Mouse (Mus musculus) MEL (cell line): ENCODE results near the gene Nucb1. TPM values are rescaled to one million over a fixed set of nuclear protein-coding genes. Genes with fewer than 3 reads are reported as not detected.

Experiments
- DNase-seq: peaks from one replicate; pipeline ENCODE4 v3.0.0; 2011; ENCODE audit warnings: low read depth, low spot score
- H3K27ac ChIP-seq: 2 replicates; pipeline ENCODE4 v1.5.1; 2012; ENCODE audit warnings: low read depth, mild to moderate bottlenecking, control low read depth, low read length, moderate library complexity; ENCODE audit not compliant: control insufficient read depth
- H3K27me3 ChIP-seq, 2 experiments: fragments of 150-350 bp in 1 of 2; sonication (generic) in 1 of 2; 2 replicates each; pipeline ENCODE4 v1.6.1; 2012; ENCODE audit warnings: low read length in 2 of 2, mild to moderate bottlenecking in 2 of 2, improper control_type of control experiment in 1 of 2, moderate library complexity in 1 of 2; ENCODE audit not compliant: insufficient read depth in 2 of 2, control insufficient read depth in 1 of 2
- H3K36me3 ChIP-seq, 2 experiments: 2 replicates each; pipeline ENCODE4 v1.6.1; 2012 to 2014; ENCODE audit warnings: low read length in 2 of 2, improper control_type of control experiment in 1 of 2, inconsistent platforms in 1 of 2, mild to moderate bottlenecking in 1 of 2; ENCODE audit not compliant: insufficient read depth in 2 of 2, control insufficient read depth in 1 of 2
- H3K4me1 ChIP-seq, 2 experiments: fragments of 150-350 bp in 1 of 2; sonication (generic) in 1 of 2; 2 replicates each; pipeline ENCODE4 v1.6.1; 2012; ENCODE audit warnings: low read length in 2 of 2, improper control_type of control experiment in 1 of 2, mild to moderate bottlenecking in 1 of 2; ENCODE audit not compliant: insufficient read depth in 2 of 2, control insufficient read depth in 1 of 2
- H3K4me3 ChIP-seq, 2 experiments: fragments of 150-350 bp in 1 of 2; sonication (generic) in 1 of 2; 2 replicates each; pipeline ENCODE4 v1.5.1; 2012; ENCODE audit warnings: low read depth in 2 of 2, low read length in 2 of 2, mild to moderate bottlenecking in 2 of 2, moderate library complexity in 2 of 2, control low read depth in 1 of 2, improper control_type of control experiment in 1 of 2; ENCODE audit not compliant: control insufficient read depth in 1 of 2, insufficient read depth in 1 of 2
- H3K79me2 ChIP-seq: 2 replicates; pipeline ENCODE4 v1.6.1; 2012; ENCODE audit warnings: mild to moderate bottlenecking, low read length, moderate library complexity; ENCODE audit not compliant: control insufficient read depth, poor library complexity, insufficient read depth
- H3K9ac ChIP-seq: 2 replicates; pipeline ENCODE4 v1.6.1; 2012; ENCODE audit warnings: low read depth, mild to moderate bottlenecking, control low read depth, low read length, moderate library complexity; ENCODE audit not compliant: control insufficient read depth, poor library complexity, severe bottlenecking
- H3K9me3 ChIP-seq: fragments of 150-350 bp; sonication (generic); replicated peaks from 2 replicates; pipeline ENCODE4 v1.6.1; 2012; ENCODE audit warnings: mild to moderate bottlenecking, low read length, improper control_type of control experiment, moderate library complexity; ENCODE audit not compliant: insufficient read depth
- GATA1 ChIP-seq: IDR thresholded peaks from 2 replicates; pipeline ENCODE4 v1.6.1; 2011; ENCODE audit warnings: low read depth, low read length, improper control_type of control experiment
- HCFC1 ChIP-seq: IDR thresholded peaks from 2 replicates; pipeline ENCODE4 v1.6.1; 2012; ENCODE audit warnings: low read depth, mild to moderate bottlenecking, inconsistent platforms, low read length, improper control_type of control experiment, moderate library complexity
- NELFE ChIP-seq: IDR thresholded peaks from 2 replicates; pipeline ENCODE4 v1.6.1; 2011; ENCODE audit warnings: low read depth, low read length, improper control_type of control experiment
- RAD21 ChIP-seq: IDR thresholded peaks from 2 replicates; pipeline ENCODE4 v1.6.1; 2011; ENCODE audit warnings: mild to moderate bottlenecking, low read depth, low read length, improper control_type of control experiment
- polyA plus RNA-seq, 2 experiments: library from polyadenylated mRNA; stranded (reverse) in 1 of 2; unstranded in 1 of 2; fragments of >175 nt in 1 of 2; fragments of >200 nt in 1 of 2; gene quantifications; 2 replicates each; pipeline versions ENCODE4 v1.2.1 to v1.2.4; 2012; ENCODE audit warnings: low replicate concordance in 2 of 2, low read depth in 1 of 2; ENCODE audit not compliant: insufficient read length in 2 of 2, insufficient read depth in 1 of 2, missing spikeins in 1 of 2
- total RNA-seq: library from RNA; depleted of rRNA; stranded (reverse); fragments of 300-350 nt; gene quantifications from 2 replicates; pipeline ENCODE4 v1.2.3, GENCODE M21; 2012; rRNA removed

The Nucb1 gene
- total and polyA plus RNA-seq, 3 experiments: 92.3 to 343 (median 196) TPM

GRCm38 (mm10) chr7:45446589-45446988 lies 63.6 kb downstream of the Nucb1 start:
- no peaks in the 10 kb centered on the region for H3K27me3 ChIP-seq

GRCm38 (mm10) chr7:45443526-45444420 lies 66.4 kb downstream of the Nucb1 start:
- no peaks in the 10 kb centered on the region for H3K27me3 ChIP-seq
- H3K27ac ChIP-seq: no peak overlapping the region
- H3K4me3 ChIP-seq: no peak overlapping the region
- no peaks in the 10 kb centered on the region for H3K4me1 ChIP-seq
- peaks cover 0 to 4% of the 10 kb centered on the region in 2 experiments; a peak in 1 of 4 replicates for H3K36me3 ChIP-seq
- H3K9ac ChIP-seq: no peak overlapping the region
- H3K9me3 ChIP-seq: no peaks in the 10 kb centered on the region
- DNase-seq: no peak
- no peaks in the 10 kb centered on the region for H3K79me2 ChIP-seq
- TF ChIP-seq NELFE (no peak), GATA1 (peak; percentile 23; the same call in 1 of the 2 replicates)

More at GRCm38 (mm10) chr7:45446589-45446988, 63.6 kb downstream of the Nucb1 start:
- Histone ChIP-seq H3K27ac (no peak overlapping the region), H3K4me3 (no peak overlapping the region), H3K9ac (no peak overlapping the region), H3K36me3 (peaks cover 0 to 4% of the 10 kb centered on the region in 2 experiments; a peak in 1 of 4 replicates), H3K79me2 (no peaks in the 10 kb centered on the region), H3K4me1 (no peaks in the 10 kb centered on the region), H3K9me3 (no peaks in the 10 kb centered on the region)
- TF ChIP-seq RAD21: no peak
- TF ChIP-seq HCFC1: peak; percentile 74
- no peak for DNase-seq

Other genes starting within 250 kb of the Nucb1 start
Only the 30 nearest of the 34 such genes appear.
- gene Trpm4, start 176.6 kb downstream of the Nucb1 start, total RNA-seq: 4.5 and 4.8 TPM in 2 replicates
- gene Trpm4, start 176.6 kb downstream of the Nucb1 start, polyA plus RNA-seq: 1 to 10 TPM in 1 of 2 experiments, not detected in 1; 6.9 TPM
- gene Hrc, start 175.1 kb downstream of the Nucb1 start, total RNA-seq: not detected in 2 replicates
- under 1 TPM in 1 of 2 experiments, not detected in 1; 0.22 TPM for gene Hrc, start 175.1 kb downstream of the Nucb1 start, polyA plus RNA-seq
- 3.0 and 3.4 TPM in 2 replicates for gene Ppfia3, start 143.4 kb downstream of the Nucb1 start, total RNA-seq
- gene Ppfia3, start 143.4 kb downstream of the Nucb1 start, polyA plus RNA-seq: 1 to 10 TPM in 1 of 2 experiments, not detected in 1; 5.9 TPM
- 1.3 and 1.4 TPM in 2 replicates for gene Lin7b, start 139.8 kb downstream of the Nucb1 start, total RNA-seq
- 1 to 10 TPM in 1 of 2 experiments, not detected in 1; 3.8 TPM for gene Lin7b, start 139.8 kb downstream of the Nucb1 start, polyA plus RNA-seq
- gene Snrnp70, start 114.7 kb downstream of the Nucb1 start, total RNA-seq: 260 and 272 TPM in 2 replicates
- 1,000 to 10,000 TPM in 1 of 2 experiments, 100 to 1,000 TPM in 1; 588 to 1,478 TPM for gene Snrnp70, start 114.7 kb downstream of the Nucb1 start, polyA plus RNA-seq
- gene Kcna7, start 104.8 kb downstream of the Nucb1 start, total RNA-seq: 0.07 TPM in 1 of 2 replicates, not detected in the other
- gene Kcna7, start 104.8 kb downstream of the Nucb1 start, polyA plus RNA-seq: under 1 TPM in 1 of 2 experiments, not detected in 1; 0.06 TPM
- gene Ntf5, start 96.7 kb downstream of the Nucb1 start, total RNA-seq: 0.54 and 0.92 TPM in 2 replicates
- gene Ntf5, start 96.7 kb downstream of the Nucb1 start, polyA plus RNA-seq: 1 to 10 TPM in 1 of 2 experiments, not detected in 1; 1.9 TPM
- 0.19 TPM in 1 of 2 replicates, not detected in the other for gene Lhb, start 89.6 kb downstream of the Nucb1 start, total RNA-seq
- under 1 TPM in 1 of 2 experiments, not detected in 1; 0.28 TPM for gene Lhb, start 89.6 kb downstream of the Nucb1 start, polyA plus RNA-seq
- 12.8 and 15.0 TPM in 2 replicates for gene Gys1, start 75.6 kb downstream of the Nucb1 start, total RNA-seq
- gene Gys1, start 75.6 kb downstream of the Nucb1 start, polyA plus RNA-seq: 10 to 100 TPM in 1 of 2 experiments, not detected in 1; 46.9 TPM
- gene Ruvbl2, start 72.3 kb downstream of the Nucb1 start, total RNA-seq: 434 and 469 TPM in 2 replicates
- gene Ruvbl2, start 72.3 kb downstream of the Nucb1 start, polyA plus RNA-seq: 100 to 1,000 TPM in 1 of 2 experiments, not detected in 1; 758 TPM
- gene Ftl1, start 50.5 kb downstream of the Nucb1 start, total RNA-seq: 1,416 and 1,470 TPM in 2 replicates
- 1,000 to 10,000 TPM in 1 of 2 experiments, not detected in 1; 2,290 TPM for gene Ftl1, start 50.5 kb downstream of the Nucb1 start, polyA plus RNA-seq
- gene Bax, start 43.5 kb downstream of the Nucb1 start, total RNA-seq: 105 and 130 TPM in 2 replicates
- gene Bax, start 43.5 kb downstream of the Nucb1 start, polyA plus RNA-seq: 100 to 1,000 TPM; 205 to 778 TPM
- 0.56 and 1.1 TPM in 2 replicates for gene Tulp2, start 28.5 kb downstream of the Nucb1 start, total RNA-seq
- gene Tulp2, start 28.5 kb downstream of the Nucb1 start, polyA plus RNA-seq: 1 to 10 TPM in 1 of 2 experiments, not detected in 1; 1.2 TPM
- gene Gm45808, start 23.6 kb downstream of the Nucb1 start, total RNA-seq: not detected in 2 replicates
- not detected for gene Gm45808, start 23.6 kb downstream of the Nucb1 start, polyA plus RNA-seq
- 0.08 and 0.10 TPM in 2 replicates for gene Dhdh, start 21.6 kb downstream of the Nucb1 start, total RNA-seq
- gene Dhdh, start 21.6 kb downstream of the Nucb1 start, polyA plus RNA-seq: 1 to 10 TPM in 1 of 2 experiments, not detected in 1; 1.6 TPM
- 27.0 and 27.2 TPM in 2 replicates for gene Ppp1r15a, start 15.9 kb upstream of the Nucb1 start, total RNA-seq
- 10 to 100 TPM in 1 of 2 experiments, not detected in 1; 78.0 TPM for gene Ppp1r15a, start 15.9 kb upstream of the Nucb1 start, polyA plus RNA-seq
- gene Plekha4, start 15.9 kb upstream of the Nucb1 start, total RNA-seq: 0.12 and 0.36 TPM in 2 replicates
- under 1 TPM in 1 of 2 experiments, not detected in 1; 0.65 TPM for gene Plekha4, start 15.9 kb upstream of the Nucb1 start, polyA plus RNA-seq
- gene Hsd17b14, start 44.5 kb upstream of the Nucb1 start, total RNA-seq: 1.8 and 2.0 TPM in 2 replicates
- gene Hsd17b14, start 44.5 kb upstream of the Nucb1 start, polyA plus RNA-seq: 1 to 10 TPM in 1 of 2 experiments, not detected in 1; 9.3 TPM
- 47.4 and 49.4 TPM in 2 replicates for gene Bcat2, start 59.7 kb upstream of the Nucb1 start, total RNA-seq
- 100 to 1,000 TPM in 1 of 2 experiments, not detected in 1; 140 TPM for gene Bcat2, start 59.7 kb upstream of the Nucb1 start, polyA plus RNA-seq
- not detected in 2 replicates for gene Fgf21, start 105.1 kb upstream of the Nucb1 start, total RNA-seq
- gene Fgf21, start 105.1 kb upstream of the Nucb1 start, polyA plus RNA-seq: not detected
- gene Fut1, start 106.9 kb upstream of the Nucb1 start, total RNA-seq: 0.07 TPM in 1 of 2 replicates, not detected in the other
- gene Fut1, start 106.9 kb upstream of the Nucb1 start, polyA plus RNA-seq: under 1 TPM in 1 of 2 experiments, not detected in 1; 0.04 TPM
- not detected in 2 replicates for gene Izumo1, start 111.4 kb upstream of the Nucb1 start, total RNA-seq
- under 1 TPM in 1 of 2 experiments, not detected in 1; 0.04 TPM for gene Izumo1, start 111.4 kb upstream of the Nucb1 start, polyA plus RNA-seq
- 1.1 TPM in 2 replicates for gene Rasip1, start 117.1 kb upstream of the Nucb1 start, total RNA-seq
- gene Rasip1, start 117.1 kb upstream of the Nucb1 start, polyA plus RNA-seq: under 1 TPM in 1 of 2 experiments, not detected in 1; 0.65 TPM
- gene Mamstr, start 129.6 kb upstream of the Nucb1 start, total RNA-seq: not detected in 2 replicates
- gene Mamstr, start 129.6 kb upstream of the Nucb1 start, polyA plus RNA-seq: not detected
- gene Fut2, start 156.0 kb upstream of the Nucb1 start, total RNA-seq: not detected in 2 replicates
- not detected for gene Fut2, start 156.0 kb upstream of the Nucb1 start, polyA plus RNA-seq
- gene Ntn5, start 173.6 kb upstream of the Nucb1 start, total RNA-seq: not detected in 2 replicates
- under 1 TPM in 1 of 2 experiments, not detected in 1; 0.13 TPM for gene Ntn5, start 173.6 kb upstream of the Nucb1 start, polyA plus RNA-seq
- gene Sec1, start 184.0 kb upstream of the Nucb1 start, total RNA-seq: not detected in 2 replicates
- not detected for gene Sec1, start 184.0 kb upstream of the Nucb1 start, polyA plus RNA-seq
- gene Car11, start 189.4 kb upstream of the Nucb1 start, total RNA-seq: 0.29 and 0.77 TPM in 2 replicates
- 1 to 10 TPM in 1 of 2 experiments, not detected in 1; 1.5 TPM for gene Car11, start 189.4 kb upstream of the Nucb1 start, polyA plus RNA-seq
- 21.1 and 24.4 TPM in 2 replicates for gene Dbp, start 194.7 kb upstream of the Nucb1 start, total RNA-seq
- 10 to 100 TPM in 1 of 2 experiments, not detected in 1; 22.5 TPM for gene Dbp, start 194.7 kb upstream of the Nucb1 start, polyA plus RNA-seq
- gene Rpl18, start 205.1 kb upstream of the Nucb1 start, total RNA-seq: 3,210 and 3,724 TPM in 2 replicates
- gene Rpl18, start 205.1 kb upstream of the Nucb1 start, polyA plus RNA-seq: 1,000 to 10,000 TPM in 1 of 2 experiments, not detected in 1; 3,544 TPM